Mouse (Mus musculus): Measurements from ENCODE around the gene Casr.

Gene Casr

GRCm38 (mm10) chr16:36523095-36523494 is 38.8 kb downstream of the Casr start:
- no peak for DNase-seq (ENCODE audit: low spot score in 2 of 2)

GRCm38 (mm10) chr16:36516355-36516754 is 45.6 kb downstream of the Casr start:
- DNase-seq (ENCODE audit: low spot score in 2 of 2), result no peak

- DNase-seq (ENCODE audit: low spot score in 2 of 2), result no peak
Measured at GRCm38 (mm10) chr16:36507300-36507699, 54.6 kb downstream of the Casr start.

- no peak for DNase-seq (ENCODE audit: low spot score in 2 of 2)
Measured at GRCm38 (mm10) chr16:36506827-36507226, 55.1 kb downstream of the Casr start.

- DNase-seq (ENCODE audit: low spot score in 2 of 2), result no peak
Measured at GRCm38 (mm10) chr16:36505913-36506312, 56.0 kb downstream of the Casr start.

- no peak for DNase-seq (ENCODE audit: low spot score in 2 of 2)
Measured at GRCm38 (mm10) chr16:36505134-36505533, 56.8 kb downstream of the Casr start.

GRCm38 (mm10) chr16:36502286-36502685 is 59.7 kb downstream of the Casr start:
- no peak for DNase-seq (ENCODE audit: low spot score in 2 of 2)

- DNase-seq (ENCODE audit: low spot score in 2 of 2), result no peak
Measured at GRCm38 (mm10) chr16:36492420-36492819, 69.5 kb downstream of the Casr start.

GRCm38 (mm10) chr16:36476866-36477265 is 85.1 kb downstream of the Casr start:
- DNase-seq (ENCODE audit: low spot score in 2 of 2), result no peak

- DNase-seq (ENCODE audit: low spot score in 2 of 2), result no peak
Measured at GRCm38 (mm10) chr16:36475530-36475929, 86.4 kb downstream of the Casr start.

GRCm38 (mm10) chr16:36474849-36475248 is 87.1 kb downstream of the Casr start:
- no peak for DNase-seq (ENCODE audit: low spot score in 2 of 2)

- peak in 1 of 2 experiments; percentile 27 for DNase-seq (ENCODE audit: low spot score in 2 of 2)
Measured at GRCm38 (mm10) chr16:36473217-36474216, 88.4 kb downstream of the Casr start.

GRCm38 (mm10) chr16:36471066-36471633 is 90.8 kb downstream of the Casr start:
- no peak for DNase-seq (ENCODE audit: low spot score in 2 of 2)

GRCm38 (mm10) chr16:36469955-36470478 is 91.9 kb downstream of the Casr start:
- DNase-seq (ENCODE audit: low spot score in 2 of 2), result no peak

GRCm38 (mm10) chr16:36469367-36469766 is 92.6 kb downstream of the Casr start:
- DNase-seq (ENCODE audit: low spot score in 2 of 2), result no peak

- DNase-seq (ENCODE audit: low spot score in 2 of 2), result no peak
Measured at GRCm38 (mm10) chr16:36468862-36469261, 93.1 kb downstream of the Casr start.

- no peak for DNase-seq (ENCODE audit: low spot score in 2 of 2)
Measured at GRCm38 (mm10) chr16:36467936-36468335, 94.0 kb downstream of the Casr start.

- DNase-seq (ENCODE audit: low spot score in 2 of 2), result no peak
Measured at GRCm38 (mm10) chr16:36465436-36465835, 96.5 kb downstream of the Casr start.

GRCm38 (mm10) chr16:36464076-36464475 is 97.9 kb downstream of the Casr start:
- no peak for DNase-seq (ENCODE audit: low spot score in 2 of 2)

- no peak for DNase-seq (ENCODE audit: low spot score in 2 of 2)
Measured at GRCm38 (mm10) chr16:36460426-36460825, 101.5 kb downstream of the Casr start.

GRCm38 (mm10) chr16:36455342-36455802 is 106.6 kb downstream of the Casr start, which contains the start of gene Stfa3:
TSS of gene Stfa3 (minus strand) at chr16:36455392.
- no peak for DNase-seq (ENCODE audit: low spot score in 2 of 2)

All from frontal cortex, postnatal 14 days (tissue).